Mouse (Mus musculus): ENCODE data around the gene Setdb1. TPM values are rescaled to one million over a fixed set of nuclear protein-coding genes. Genes with fewer than 3 reads are reported as not detected.

Setdb1 gene
- total RNA-seq (2023) = 10 to 100 TPM; 20.7 to 21.6 TPM

DNA sequence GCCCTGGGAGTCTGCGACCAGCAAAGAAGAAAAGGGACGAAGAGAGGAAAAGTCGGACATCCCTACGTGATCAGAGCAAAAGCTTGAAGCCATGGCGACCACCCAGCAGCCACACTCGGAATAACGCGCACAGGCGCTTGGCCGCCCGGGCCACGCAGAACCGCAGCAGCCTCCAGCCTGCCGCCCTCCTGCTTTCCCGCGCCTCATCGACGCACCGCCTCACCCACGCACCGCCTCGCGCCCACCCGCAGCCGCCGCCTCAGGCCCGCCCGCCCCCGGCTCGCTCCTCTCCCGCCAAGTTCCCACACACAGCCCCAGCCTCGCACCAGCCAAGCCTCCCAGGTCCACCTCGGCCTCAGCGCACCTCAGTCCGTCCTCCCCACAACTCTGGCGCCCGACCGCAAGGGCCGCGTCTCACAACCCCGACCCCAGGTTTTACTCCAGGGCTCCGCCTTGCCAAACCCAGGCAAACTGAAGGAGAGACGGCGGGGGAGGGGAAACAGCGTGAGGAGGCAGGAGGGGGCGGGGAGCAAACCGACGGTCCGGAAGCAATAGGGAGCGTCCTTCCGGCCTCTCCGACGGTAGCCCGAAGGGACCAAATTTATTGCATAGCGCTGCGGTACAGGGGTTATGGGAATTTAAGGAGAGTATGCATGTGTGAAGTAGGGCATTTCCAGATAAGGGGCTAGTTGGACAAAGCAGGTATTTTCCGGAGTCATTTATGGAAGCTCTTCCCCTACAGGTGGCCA lies at the start of gene Setdb1:
Setdb1 (minus strand) TSS at position 502 of the 749 bp plus-strand sequence.

DNA sequence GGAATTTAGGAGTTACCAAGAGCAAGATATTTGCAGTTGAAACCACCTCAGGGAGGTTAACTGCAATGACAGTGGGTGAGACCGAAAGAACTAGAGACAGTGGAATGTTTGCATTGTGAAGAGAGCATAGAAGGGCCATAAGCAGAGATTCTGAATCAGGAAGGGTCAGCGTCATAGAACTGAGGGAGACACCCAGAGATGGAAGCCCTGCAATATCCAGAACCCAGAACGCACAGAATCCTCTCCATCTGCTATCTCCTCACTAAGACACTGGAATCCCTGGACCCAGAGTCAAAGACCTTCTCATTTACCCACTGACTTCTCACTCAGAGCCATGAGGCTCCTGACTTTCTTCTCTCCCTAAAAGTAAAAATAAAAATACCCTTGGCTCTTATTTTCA lies 45.7 kb upstream of the Setdb1 start, which contains the start of gene 4930558C23Rik:
4930558C23Rik (minus strand) TSS at position 101 of the 400 bp plus-strand sequence.

DNA sequence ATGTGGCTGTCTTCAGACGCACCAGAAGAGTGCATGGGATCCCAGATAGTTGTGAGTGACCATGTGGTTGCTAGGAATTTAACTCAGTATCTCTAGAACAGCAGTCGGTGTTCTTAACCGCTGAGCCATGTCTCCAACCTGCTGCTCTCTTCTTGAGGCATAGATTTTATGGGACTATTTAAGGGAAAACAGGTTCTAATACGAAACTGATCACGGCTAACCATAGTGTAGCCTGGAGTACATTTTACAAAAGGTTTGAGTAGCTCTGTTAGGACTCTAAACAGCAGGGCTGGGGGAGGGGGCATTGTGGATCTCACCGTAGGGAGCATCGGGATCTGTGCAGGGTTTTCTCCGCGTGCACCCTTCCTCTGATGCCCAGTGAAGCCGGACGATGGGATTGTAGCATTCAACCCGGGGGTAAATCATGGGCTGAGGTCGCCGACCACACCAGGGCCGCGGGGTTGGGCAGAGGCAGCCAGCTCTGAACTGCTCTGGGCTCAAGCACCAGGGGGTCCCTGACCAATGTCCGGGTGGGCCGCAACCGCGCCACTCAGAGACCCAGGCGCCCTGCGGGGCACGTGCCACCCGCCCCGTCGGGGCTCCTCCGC lies 42.4 kb downstream of the Setdb1 start, which contains the start of gene Cers2:
Cers2 (plus strand) TSS at position 306 of the 608 bp plus-strand sequence.

DNA sequence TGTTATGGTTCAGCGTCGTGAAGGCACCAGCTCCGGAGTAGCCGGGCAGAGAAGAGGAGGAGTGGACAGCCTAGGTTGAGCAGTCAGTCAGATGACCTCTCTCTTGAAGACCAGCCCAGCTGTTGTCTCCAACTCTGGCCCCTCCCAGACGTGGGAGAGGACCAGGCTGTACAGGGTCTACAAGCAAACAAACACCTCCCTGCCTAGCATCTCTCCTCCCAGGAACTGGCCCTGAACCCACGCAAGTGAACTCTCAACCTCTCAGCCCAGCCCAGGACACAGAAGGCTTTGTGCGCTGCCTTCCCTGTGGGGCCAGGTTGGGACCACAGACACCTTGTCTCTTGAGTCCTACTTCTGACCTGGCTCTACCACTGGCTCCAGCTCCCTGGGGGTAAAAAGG lies 49.9 kb downstream of the Setdb1 start, which contains the start of gene Anxa9:
Anxa9 (minus strand) TSS at position 77 of the 400 bp plus-strand sequence.

DNA sequence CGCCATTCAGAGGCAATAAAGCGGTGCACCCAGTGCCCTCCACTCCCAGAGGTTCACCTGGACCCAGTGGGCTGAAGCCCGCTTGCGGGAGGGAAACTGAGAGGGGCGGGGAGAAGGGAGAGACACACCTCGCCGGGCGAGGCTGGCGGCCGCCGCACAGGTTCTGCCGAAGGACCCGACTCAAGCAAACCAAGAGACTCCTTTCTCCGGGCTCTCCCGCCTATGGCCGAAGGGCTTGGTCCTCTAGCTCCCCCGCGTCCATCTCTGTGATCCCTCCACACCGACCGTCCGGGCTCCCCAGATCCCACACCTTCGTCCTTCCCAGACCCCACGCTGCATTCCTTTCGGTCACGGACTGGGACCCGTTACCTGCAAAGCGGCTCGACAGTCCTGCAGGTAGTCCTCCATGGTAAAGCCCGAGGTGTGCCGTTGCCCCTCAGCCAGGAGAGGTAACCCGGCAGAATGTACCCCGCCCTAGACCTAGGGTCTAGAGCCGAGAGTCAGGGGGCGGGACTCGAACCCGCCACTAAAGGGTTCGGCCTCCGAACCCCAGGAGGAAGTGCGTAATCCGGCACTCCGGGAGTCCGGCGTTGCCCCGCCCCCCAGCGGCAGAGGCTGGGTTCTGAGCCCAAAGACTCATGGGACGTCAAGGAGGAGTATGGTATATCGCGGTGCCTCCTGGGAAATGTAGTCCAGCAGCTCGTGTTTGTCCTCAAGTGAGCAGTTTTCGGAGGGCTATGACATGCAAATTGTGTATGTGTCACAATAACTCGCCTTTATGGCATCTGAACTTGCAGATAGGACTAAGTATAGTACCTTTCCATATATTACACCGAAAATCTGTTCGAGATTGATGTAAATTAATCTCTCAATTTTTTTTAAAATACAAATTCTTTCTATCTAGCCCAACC lies 75.5 kb downstream of the Setdb1 start, which contains the start of the genes Mindy1 and Prune1:
Mindy1 (plus strand) TSS at position 130 of the 911 bp plus-strand sequence.
Prune1 (minus strand) TSS at position 861 of the 911 bp plus-strand sequence.

Other genes starting within 250 kb of the Setdb1 start
- 10 to 100 TPM; 31.7 to 35.6 TPM for gene Vps72, start 246.2 kb downstream of the Setdb1 start, total RNA-seq (2023)
- 1 to 10 TPM in 1 of 2 experiments, under 1 TPM in 1; 0.91 to 1.3 TPM for gene Tmod4, start 232.7 kb downstream of the Setdb1 start, total RNA-seq (2023)
- gene Scnm1, start 223.2 kb downstream of the Setdb1 start, total RNA-seq (2023) = 10 to 100 TPM; 40.4 to 48.0 TPM
- 1 to 10 TPM; 2.0 to 2.4 TPM for gene Lysmd1, start 223.1 kb downstream of the Setdb1 start, total RNA-seq (2023)
- 10 to 100 TPM; 91.8 to 96.8 TPM for gene Tnfaip8l2, start 214.8 kb downstream of the Setdb1 start, total RNA-seq (2023)
- under 1 TPM; 0.26 to 0.33 TPM for gene Sema6c, start 196.7 kb downstream of the Setdb1 start, total RNA-seq (2023)
- 10 to 100 TPM; 39.2 to 39.9 TPM for gene Gabpb2, start 139.3 kb downstream of the Setdb1 start, total RNA-seq (2023)
- gene Cdc42se1, start 128.5 kb downstream of the Setdb1 start, total RNA-seq (2023) = 100 to 1,000 TPM; 255 TPM
- 1 to 10 TPM; 1.1 to 2.4 TPM for gene Mllt11, start 125.0 kb downstream of the Setdb1 start, total RNA-seq (2023)
- under 1 TPM; 0.20 to 0.36 TPM for gene Gm128, start 115.6 kb downstream of the Setdb1 start, total RNA-seq (2023)
- not detected for gene Bnipl, start 106.0 kb downstream of the Setdb1 start, total RNA-seq (2023)
- 100 to 1,000 TPM; 157 to 168 TPM for gene Mindy1, start 75.9 kb downstream of the Setdb1 start, total RNA-seq (2023)
- gene Prune1, start 75.1 kb downstream of the Setdb1 start, total RNA-seq (2023) = 10 to 100 TPM; 21.7 to 23.4 TPM
- gene Anxa9, start 50.0 kb downstream of the Setdb1 start, total RNA-seq (2023) = 1 to 10 TPM; 1.9 to 2.5 TPM
- gene Cers2, start 42.4 kb downstream of the Setdb1 start, total RNA-seq (2023) = 100 to 1,000 TPM; 132 to 151 TPM
- gene 4930558C23Rik, start 45.6 kb upstream of the Setdb1 start, total RNA-seq (2023) = not detected
- 10 to 100 TPM; 53.6 to 54.3 TPM for gene Arnt, start 77.2 kb upstream of the Setdb1 start, total RNA-seq (2023)
- gene Ctsk, start 142.1 kb upstream of the Setdb1 start, total RNA-seq (2023) = under 1 TPM; 0.75 to 0.78 TPM
- 100 to 1,000 TPM; 172 to 255 TPM for gene Ctss, start 169.6 kb upstream of the Setdb1 start, total RNA-seq (2023)
- gene Hormad1, start 202.5 kb upstream of the Setdb1 start, total RNA-seq (2023) = not detected
- 10 to 100 TPM; 21.8 to 26.4 TPM for gene Golph3l, start 231.7 kb upstream of the Setdb1 start, total RNA-seq (2023)